Comparison of ENCODE assay signal across 9 mouse cellular contexts in genomic region chr11:55046600-55046999, GRCm38 (mm10). TPM values are rescaled to one million over a fixed set of nuclear protein-coding genes. Genes with fewer than 3 reads are reported as not detected.
DNase-seq lines count a peak whose midpoint lies in the region; ATAC-seq and TF ChIP-seq lines count a peak whose summit lies in the region.
"Had no signal": no experiment of that assay in that cellular context is flagged by ENCODE, and none has a peak within 500 bp of the region (broad histone marks: within the 10 kb centered on the region; RNA-seq: fewer than 3 reads in every experiment).

No protein-coding gene starts in this region.

- WGBS in kidney, adult 2 months: 50% methylated on average over 5 of the region's 5 CpGs
- WGBS in kidney, embryonic 15.5 days: 60% methylated on average over 5 of the region's 5 CpGs
- WGBS in lung, embryonic 14.5 days: 57% methylated on average over 5 of the region's 5 CpGs

- TF ChIP-seq POLR2A in kidney, adult 2 months (IDR thresholded peaks at IDR 0.05; ENCODE audit: low read depth, low read length): no peak
- TF ChIP-seq POLR2A in ES-Bruce4 (IDR thresholded peaks at IDR 0.05; ENCODE audit: insufficient read depth, low read length): no peak
- no peak for TF ChIP-seq POLR2A in cortical plate, adult 2 months (IDR thresholded peaks at IDR 0.05; ENCODE audit: extremely low read depth, insufficient read depth, low read length)

- no peak for ATAC-seq in kidney, embryonic 15.5 days (replicated peaks; ENCODE audit: low FRiP score)
- ATAC-seq in lung, embryonic 14.5 days (ENCODE audit: insufficient read depth): no peak

- no peaks in the 10 kb centered on the region for H3K27me3 ChIP-seq in kidney, adult 2 months (replicated peaks; ENCODE audit: control insufficient read depth, insufficient read depth, low read length)
- no peaks in the 10 kb centered on the region for H3K27me3 ChIP-seq in kidney, embryonic 15.5 days
- no peaks in the 10 kb centered on the region; the same call in 1 of the 2 replicates for H3K27me3 ChIP-seq in ES-Bruce4 (ENCODE audit: control insufficient read depth, insufficient read depth, low read length, poor library complexity, severe bottlenecking)
- no peaks in the 10 kb centered on the region for H3K27me3 ChIP-seq in lung, embryonic 14.5 days (ENCODE audit: insufficient read depth, low read length)
- H3K27me3 ChIP-seq: heart, embryonic 13.5 days had no signal

- no peak overlapping the region for H3K4me2 ChIP-seq in kidney, embryonic 15.5 days
- no peak overlapping the region for H3K4me2 ChIP-seq in lung, embryonic 14.5 days
- H3K4me2 ChIP-seq: heart, embryonic 13.5 days had no signal

- H3K9ac ChIP-seq in kidney, embryonic 15.5 days: no peak overlapping the region
- H3K9ac ChIP-seq in ES-Bruce4 (ENCODE audit: low read depth, poor library complexity, severe bottlenecking): no peak overlapping the region
- no peak overlapping the region for H3K9ac ChIP-seq in lung, embryonic 14.5 days
- H3K9ac ChIP-seq: heart, embryonic 13.5 days had no signal

- no peak for TF ChIP-seq EP300 in ES-Bruce4 (IDR thresholded peaks at IDR 0.05; ENCODE audit: insufficient read depth, low read depth, low read length)

- peak; percentile 81 for TF ChIP-seq CTCF in kidney, adult 2 months (conservative IDR thresholded peaks at IDR 0.05; ENCODE audit: insufficient read depth, insufficient read length, low read depth, low read length)
- peak; percentile 58 for TF ChIP-seq CTCF in ES-Bruce4 (IDR thresholded peaks at IDR 0.05; ENCODE audit: low read depth, low read length)
- TF ChIP-seq CTCF in cortical plate, adult 2 months (IDR thresholded peaks at IDR 0.05; ENCODE audit: extremely low read depth, insufficient read depth, low read length): peak; percentile 51
- peak; percentile 59 for TF ChIP-seq CTCF in lung, embryonic 14.5 days (IDR thresholded peaks at IDR 0.05; ENCODE audit: low read depth)

- no peaks in the 10 kb centered on the region; the same call in 1 of the 2 replicates for H3K4me1 ChIP-seq in kidney, adult 2 months (ENCODE audit: control insufficient read depth, insufficient read depth, low read length)
- peaks cover 13% of the 10 kb centered on the region for H3K4me1 ChIP-seq in kidney, embryonic 15.5 days
- H3K4me1 ChIP-seq in ES-Bruce4 (ENCODE audit: control insufficient read depth, insufficient read depth, low read length): peaks cover 1% of the 10 kb centered on the region
- no peaks in the 10 kb centered on the region for H3K4me1 ChIP-seq in cortical plate, adult 2 months (ENCODE audit: control insufficient read depth, insufficient read depth, low read length)
- H3K4me1 ChIP-seq in lung, embryonic 14.5 days (ENCODE audit: insufficient read depth): no peaks in the 10 kb centered on the region

- no peak overlapping the region for H3K4me3 ChIP-seq in kidney, adult 2 months (ENCODE audit: insufficient read depth, low read depth, low read length)
- H3K4me3 ChIP-seq in kidney, embryonic 15.5 days (replicated peaks): no peak overlapping the region
- H3K4me3 ChIP-seq in ES-Bruce4 (ENCODE audit: low read depth, low read length): no peak overlapping the region
- no peak overlapping the region for H3K4me3 ChIP-seq in cortical plate, adult 2 months (ENCODE audit: insufficient read depth, low read length)
- H3K4me3 ChIP-seq in lung, embryonic 14.5 days (ENCODE audit: low read depth, low read length): no peak overlapping the region
- H3K4me3 ChIP-seq: heart, embryonic 13.5 days had no signal

- no peaks in the 10 kb centered on the region for H3K36me3 ChIP-seq in kidney, adult 2 months (ENCODE audit: control insufficient read depth, insufficient read depth, low read length)
- no peaks in the 10 kb centered on the region for H3K36me3 ChIP-seq in kidney, embryonic 15.5 days
- H3K36me3 ChIP-seq in ES-Bruce4 (ENCODE audit: control insufficient read depth, insufficient read depth, low read length, poor library complexity, severe bottlenecking): no peaks in the 10 kb centered on the region
- no peaks in the 10 kb centered on the region for H3K36me3 ChIP-seq in lung, embryonic 14.5 days (ENCODE audit: insufficient read depth)

- no peak overlapping the region for H3K27ac ChIP-seq in kidney, adult 2 months (ENCODE audit: insufficient read depth, low read depth, low read length)
- no peak overlapping the region for H3K27ac ChIP-seq in kidney, embryonic 15.5 days
- no peak overlapping the region for H3K27ac ChIP-seq in ES-Bruce4 (ENCODE audit: insufficient read depth, low read length)
- H3K27ac ChIP-seq in cortical plate, adult 2 months (ENCODE audit: insufficient read depth, low read length): no peak overlapping the region
- no peak overlapping the region for H3K27ac ChIP-seq in lung, embryonic 14.5 days (ENCODE audit: low read depth)
- H3K27ac ChIP-seq: heart, embryonic 13.5 days had no signal

- peak; percentile 66 for DNase-seq in kidney, adult 2 months
- DNase-seq in lung, embryonic 14.5 days: peak; percentile 43
- peak; percentile 33 for DNase-seq in thymus, postnatal 0 days (ENCODE audit: low spot score)
- no peak for DNase-seq in cerebellum, adult 9-11 months
- DNase-seq in cerebellum, adult 8-10 months: no peak

- H3K9me3 ChIP-seq in kidney, embryonic 15.5 days (replicated peaks): no peaks in the 10 kb centered on the region
- H3K9me3 ChIP-seq in ES-Bruce4 (replicated peaks; ENCODE audit: control insufficient read depth, insufficient read depth, low read length, poor library complexity, severe bottlenecking): no peaks in the 10 kb centered on the region
- no peaks in the 10 kb centered on the region for H3K9me3 ChIP-seq in lung, embryonic 14.5 days (ENCODE audit: low read depth, low read length)
- H3K9me3 ChIP-seq: heart, embryonic 13.5 days had no signal

RNA-seq across cellular contexts. Expression of gene Anxa6, which starts 13.4 kb away (rescaled TPM):
- 76.5 and 87.9 TPM in 2 replicates for polyA plus RNA-seq in kidney, adult 2 months (2012; rRNA removed)
- 201 and 233 TPM in 2 replicates for polyA plus RNA-seq in kidney, embryonic 15.5 days (2015; fragmentation: Nextera tagmentation; extraction: Ambion mirVana)
- polyA plus RNA-seq in ES-Bruce4 (2011; ENCODE audit: insufficient read depth, insufficient read length, low read depth, missing spikeins): 74.2 and 76.1 TPM in 2 replicates
- 89.3 and 93.8 TPM in 2 replicates for polyA plus RNA-seq in cortical plate, adult 2 months (2012; rRNA removed)
- 406 and 411 TPM in 2 replicates for polyA plus RNA-seq in lung, embryonic 14.5 days (2014; fragmentation: Nextera tagmentation; extraction: Ambion mirVana)
- 131 TPM in 2 replicates for polyA plus RNA-seq in thymus, postnatal 0 days (2015; fragmentation: Nextera tagmentation; extraction: Ambion mirVana)

RNA-seq across cellular contexts. Expression of gene Ccdc69, which starts 31.3 kb away (rescaled TPM):
- polyA plus RNA-seq in kidney, adult 2 months (2012; rRNA removed): 1.6 and 2.0 TPM in 2 replicates
- 3.2 and 3.3 TPM in 2 replicates for polyA plus RNA-seq in kidney, embryonic 15.5 days (2015; fragmentation: Nextera tagmentation; extraction: Ambion mirVana)
- not detected in 2 replicates for polyA plus RNA-seq in ES-Bruce4 (2011; ENCODE audit: insufficient read depth, insufficient read length, low read depth, missing spikeins)
- polyA plus RNA-seq in cortical plate, adult 2 months (2012; rRNA removed): 0.58 and 0.72 TPM in 2 replicates
- polyA plus RNA-seq in lung, embryonic 14.5 days (2014; fragmentation: Nextera tagmentation; extraction: Ambion mirVana): 1.9 and 2.4 TPM in 2 replicates
- 25.4 and 26.8 TPM in 2 replicates for polyA plus RNA-seq in thymus, postnatal 0 days (2015; fragmentation: Nextera tagmentation; extraction: Ambion mirVana)

RNA-seq across cellular contexts. Expression of gene Gm2a, which starts 51.3 kb away (rescaled TPM):
- 216 TPM in 2 replicates for polyA plus RNA-seq in kidney, adult 2 months (2012; rRNA removed)
- 32.7 and 32.9 TPM in 2 replicates for polyA plus RNA-seq in kidney, embryonic 15.5 days (2015; fragmentation: Nextera tagmentation; extraction: Ambion mirVana)
- polyA plus RNA-seq in ES-Bruce4 (2011; ENCODE audit: insufficient read depth, insufficient read length, low read depth, missing spikeins): 24.7 and 24.9 TPM in 2 replicates
- polyA plus RNA-seq in cortical plate, adult 2 months (2012; rRNA removed): 44.2 and 44.4 TPM in 2 replicates
- polyA plus RNA-seq in lung, embryonic 14.5 days (2014; fragmentation: Nextera tagmentation; extraction: Ambion mirVana): 15.4 and 18.4 TPM in 2 replicates
- polyA plus RNA-seq in thymus, postnatal 0 days (2015; fragmentation: Nextera tagmentation; extraction: Ambion mirVana): 27.4 and 30.4 TPM in 2 replicates

Comparison
In these comparisons a context has a peak if more than half of its experiments do, and no peak if none do; other contexts are left out.
1. DNase-seq: peak in kidney, adult 2 months (single experiment), lung, embryonic 14.5 days (single experiment) and thymus, postnatal 0 days (single experiment); none in cerebellum, adult 9-11 months (single experiment) and cerebellum, adult 8-10 months (single experiment).
2. Peak in every context shown above with its lines, with median percentiles within 50 percentile points of each other: CTCF ChIP-seq.